Mouse (Mus musculus) cerebral cortex, adult 2 months (tissue): ENCODE data around the gene Ccnt1.

ENCODE experiments used
- WGBS: fragments of 180-500 bp; shearing (Covaris S2); methylation state at CpG from one replicate; pipeline ENCODE4 v1.1.7; 2018; 5-methylcytosine and 5-hydroxymethylcytosine counted together

The Ccnt1 gene

DNA sequence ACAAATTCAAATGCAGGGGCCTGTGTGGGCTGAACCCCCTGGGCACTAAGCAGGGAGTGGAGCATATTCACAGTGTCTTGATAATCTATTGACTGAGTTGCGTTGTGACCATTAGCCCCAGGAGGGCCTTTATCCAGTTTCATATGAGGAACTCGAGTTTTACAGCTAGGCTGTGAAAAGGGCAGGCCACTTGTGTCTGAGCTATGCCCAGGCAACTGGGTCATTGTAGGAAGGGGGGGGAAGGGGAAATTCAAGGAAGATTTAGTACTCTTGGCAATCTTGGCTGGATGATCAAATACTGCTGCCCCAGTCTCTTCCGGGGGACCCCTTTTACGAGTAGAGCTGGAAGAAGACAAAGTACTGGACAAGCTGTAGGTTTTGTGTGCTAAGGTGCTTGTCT lies 27.4 kb downstream of the Ccnt1 start:
- 78% methylated on average over 4 of the region's 4 CpGs for WGBS

- 69% methylated on average over 6 of the region's 6 CpGs for WGBS
These were observed 29.7 kb downstream of the Ccnt1 start for GRCm38 (mm10) chr15:98541064-98541463.

GRCm38 (mm10) chr15:98537923-98538322 lies 32.8 kb downstream of the Ccnt1 start:
- WGBS, result 62% methylated on average over 4 of the region's 4 CpGs

- WGBS, result 86% methylated on average over 8 of the region's 8 CpGs
These were observed 33.8 kb downstream of the Ccnt1 start for GRCm38 (mm10) chr15:98536828-98537510.

DNA sequence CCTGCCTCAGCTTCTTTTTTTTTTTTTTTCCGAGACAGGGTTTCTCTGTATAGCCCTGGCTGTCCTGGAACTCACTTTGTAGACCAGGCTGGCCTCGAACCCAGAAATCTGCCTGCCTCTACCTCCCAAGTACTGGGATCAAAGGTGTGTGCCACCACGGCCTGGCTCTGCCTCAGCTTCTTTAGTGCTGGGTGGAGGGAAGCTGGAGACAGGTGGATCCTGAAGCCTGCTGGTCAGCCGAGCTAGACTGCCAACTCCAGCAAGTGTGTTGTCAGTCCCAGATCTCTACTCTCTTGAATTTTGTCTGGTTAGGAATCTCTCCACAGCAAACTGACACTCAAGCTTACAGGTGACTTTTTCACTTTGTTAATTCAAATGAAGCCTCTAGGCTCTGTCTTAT lies 34.8 kb downstream of the Ccnt1 start:
- 82% methylated on average over 4 of the region's 4 CpGs for WGBS

GRCm38 (mm10) chr15:98533881-98534627 lies 36.7 kb downstream of the Ccnt1 start, which contains the start of gene Kansl2:
Kansl2 (minus strand) TSS chr15:98534264.
- 1% methylated on average over 70 of the region's 70 CpGs for WGBS

GRCm38 (mm10) chr15:98533035-98533531 lies 37.6 kb downstream of the Ccnt1 start:
- under 1% methylated on average over 18 of the region's 18 CpGs for WGBS

GRCm38 (mm10) chr15:98532281-98532680 lies 38.4 kb downstream of the Ccnt1 start:
- 18% methylated on average over 5 of the region's 5 CpGs for WGBS

DNA sequence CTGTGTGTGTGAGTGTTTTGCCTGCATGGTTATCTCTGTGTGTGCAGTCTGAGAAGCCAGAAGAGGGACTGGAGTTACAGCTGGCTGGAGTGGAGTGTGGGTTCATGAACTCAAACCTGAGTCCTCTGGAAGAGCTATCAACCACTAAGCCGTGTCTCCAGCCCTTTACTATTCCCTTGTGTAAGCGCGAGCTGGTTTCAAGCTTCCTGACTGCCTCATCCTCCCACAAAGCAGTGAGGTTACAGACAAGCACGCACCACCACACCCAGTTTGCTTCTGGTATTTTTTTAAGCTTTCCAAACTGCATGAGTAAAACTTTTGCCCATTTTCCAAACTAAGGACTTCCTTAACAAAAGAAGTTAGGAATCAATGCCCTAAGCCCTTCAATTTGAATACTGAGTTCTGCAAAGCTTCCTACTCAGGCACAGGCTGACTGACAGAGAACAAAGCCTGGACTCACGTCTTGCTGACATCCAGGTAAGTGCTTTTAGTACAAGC lies 42.6 kb downstream of the Ccnt1 start:
- WGBS, result 82% methylated on average over 5 of the region's 5 CpGs

- WGBS, result 79% methylated on average over 5 of the region's 5 CpGs
These were observed 43.5 kb downstream of the Ccnt1 start for GRCm38 (mm10) chr15:98527056-98527771.

GRCm38 (mm10) chr15:98526057-98526456 lies 44.7 kb downstream of the Ccnt1 start:
- 50% methylated on average over 5 of the region's 5 CpGs for WGBS

DNA sequence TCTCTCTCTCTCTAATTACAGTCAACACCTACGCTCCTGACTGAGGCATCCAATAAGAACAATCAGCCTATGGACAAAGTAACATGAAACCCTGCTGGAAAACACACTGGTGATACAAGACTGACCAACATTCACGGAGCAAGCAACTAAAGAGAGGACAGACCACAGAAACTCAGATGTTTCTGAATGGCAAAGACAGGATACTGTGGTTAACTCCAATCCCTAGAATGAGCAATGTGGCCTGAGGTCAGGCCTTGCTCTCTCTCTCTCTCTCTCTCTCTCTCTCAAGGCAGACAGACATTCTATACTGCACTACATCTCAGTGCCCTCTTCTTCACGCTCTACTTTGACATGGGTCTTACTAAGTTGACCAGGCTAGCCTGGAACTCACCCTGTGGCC lies 49.5 kb downstream of the Ccnt1 start:
- 86% methylated on average over 3 of the region's 3 CpGs for WGBS

DNA sequence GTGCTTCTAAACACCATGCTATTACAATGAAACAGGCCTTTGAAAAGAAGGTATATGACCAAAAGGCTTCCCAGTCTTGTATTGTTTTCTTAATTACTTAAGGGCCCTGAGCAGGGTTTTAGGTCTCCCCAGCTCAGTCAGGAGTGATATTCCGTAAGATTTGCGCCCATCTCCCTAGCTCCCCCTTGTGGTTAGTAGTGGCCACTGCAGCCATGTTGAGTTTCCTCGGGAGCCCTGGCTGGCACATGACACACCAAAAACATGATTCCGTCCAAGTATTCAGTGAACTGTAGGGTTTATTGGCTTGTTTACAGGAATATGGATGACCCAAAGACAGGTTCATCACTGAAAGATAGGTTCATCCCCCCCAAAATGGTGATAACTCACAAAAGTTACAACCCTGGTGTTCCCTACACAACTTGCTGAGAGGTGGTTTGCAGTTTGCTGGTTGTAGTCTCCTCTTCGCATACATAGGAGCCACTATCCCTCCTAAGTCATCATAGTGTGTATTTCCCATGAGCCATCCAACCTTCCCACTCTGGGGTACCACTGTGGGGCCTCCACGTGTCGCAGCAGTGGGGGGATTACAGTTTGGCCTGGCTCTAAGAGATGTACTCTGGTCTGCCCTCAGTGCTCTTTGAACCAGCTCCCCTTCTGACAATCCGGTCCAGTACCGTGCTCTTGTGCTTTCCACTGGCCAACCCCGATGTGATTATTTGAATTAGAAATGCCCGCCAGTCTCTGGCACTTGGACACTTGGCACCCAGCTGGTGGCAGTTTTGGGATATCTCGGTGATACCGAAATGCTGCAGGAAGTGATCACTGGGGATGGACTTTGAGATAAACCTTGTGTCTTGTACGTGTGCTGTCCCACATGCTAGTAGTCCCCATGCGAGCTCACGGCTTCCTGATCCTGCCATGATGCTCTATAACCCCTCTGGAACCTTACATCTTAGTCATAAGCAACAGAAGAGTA lies 53.1 kb downstream of the Ccnt1 start:
- 64% methylated on average over 16 of the region's 16 CpGs for WGBS

GRCm38 (mm10) chr15:98514845-98515244 lies 55.9 kb downstream of the Ccnt1 start:
- 93% methylated on average over 2 of the region's 2 CpGs for WGBS

- 91% methylated on average over 8 of the region's 8 CpGs for WGBS
These were observed 56.6 kb downstream of the Ccnt1 start for GRCm38 (mm10) chr15:98514146-98514545.

GRCm38 (mm10) chr15:98513676-98514075 lies 57.0 kb downstream of the Ccnt1 start:
- 73% methylated on average over 3 of the region's 3 CpGs for WGBS

- 31% methylated on average over 17 of the region's 17 CpGs for WGBS
These were observed 57.9 kb downstream of the Ccnt1 start for GRCm38 (mm10) chr15:98512799-98513321.

DNA sequence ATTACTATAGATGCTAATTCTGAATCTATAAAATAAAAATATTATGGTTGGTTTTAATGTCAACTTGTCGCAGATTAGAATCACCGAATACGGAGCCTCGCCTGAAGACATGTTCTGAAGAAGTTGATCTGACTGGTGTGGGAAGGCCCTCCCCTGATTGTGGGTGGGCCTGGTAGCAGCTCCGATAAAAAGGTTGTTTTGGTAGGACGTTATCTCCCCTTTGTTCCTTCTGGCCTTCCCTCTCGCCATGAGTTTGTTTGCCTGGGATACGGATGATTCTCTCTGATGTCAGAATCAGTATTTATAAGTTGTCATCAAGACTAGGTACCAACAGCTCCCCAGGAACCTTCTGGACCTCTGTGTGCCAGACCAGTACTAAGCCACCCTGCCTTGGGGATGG lies 58.5 kb downstream of the Ccnt1 start:
- WGBS, result 68% methylated on average over 8 of the region's 8 CpGs

DNA sequence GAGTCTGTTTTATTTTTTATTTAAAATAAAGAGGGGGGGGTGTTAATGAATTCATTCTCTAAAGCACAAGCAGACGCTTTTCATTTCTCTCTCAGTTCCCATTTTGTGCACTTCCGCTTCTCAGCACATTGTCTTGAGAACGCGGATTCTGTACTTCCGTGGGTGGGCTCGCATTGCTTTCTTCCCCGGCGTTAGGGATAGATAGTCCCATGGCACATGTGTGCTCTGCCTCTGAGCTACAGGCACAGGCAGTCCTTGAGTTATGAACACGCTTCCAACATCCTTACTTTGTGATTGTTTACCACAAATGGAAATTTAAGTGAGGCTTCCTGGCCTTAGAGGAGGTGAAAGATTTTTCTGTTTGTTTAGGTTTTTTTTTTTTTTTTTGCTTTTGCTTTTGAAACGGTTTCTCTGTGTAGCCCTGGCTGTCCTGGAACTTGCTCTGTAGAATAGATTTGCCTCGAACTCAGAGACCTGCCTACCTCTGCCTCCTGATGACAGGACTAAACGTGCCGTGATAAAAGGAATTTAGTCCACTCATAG lies 59.3 kb downstream of the Ccnt1 start:
- WGBS, result 50% methylated on average over 13 of the region's 13 CpGs
